Mouse (Mus musculus) forebrain, embryonic 10.5 days (tissue): Measurements from ENCODE around the gene Rnase2b. TPM values are rescaled to one million over a fixed set of nuclear protein-coding genes. Genes with fewer than 3 reads are reported as not detected.
"Not testable (repeated sequence)": the region's sequence is repeated elsewhere in the genome, so short reads cannot be mapped to it uniquely, and the experiment has no call there.

ENCODE experiments used
- DNase-seq: peaks from one replicate; pipeline ENCODE4 v3.0.0-alpha.2; 2017; ENCODE audit warnings: low spot score; ENCODE audit errors: extremely low spot score
- H3K27ac ChIP-seq: fragments of 300-500 bp; sonication (generic); 2 replicates; pipeline ENCODE4 v1.5.1; 2016; ENCODE audit warnings: mild to moderate bottlenecking
- H3K27me3 ChIP-seq: fragments of 300-500 bp; sonication (generic); 2 replicates; pipeline ENCODE4 v1.6.1; 2016; ENCODE audit warnings: mild to moderate bottlenecking; ENCODE audit not compliant: poor library complexity, severe bottlenecking
- H3K36me3 ChIP-seq: fragments of 300-500 bp; sonication (generic); replicated peaks from 2 replicates; pipeline ENCODE4 v1.6.1; 2016; ENCODE audit warnings: mild to moderate bottlenecking, moderate library complexity
- H3K4me1 ChIP-seq: fragments of 300-500 bp; sonication (generic); 2 replicates; pipeline ENCODE4 v1.6.1; 2016
- H3K4me3 ChIP-seq: fragments of 300-500 bp; sonication (generic); 2 replicates; pipeline ENCODE4 v1.5.1; 2016; ENCODE audit warnings: mild to moderate bottlenecking, moderate library complexity
- H3K9me3 ChIP-seq: fragments of 300-500 bp; sonication (generic); 2 replicates; pipeline ENCODE4 v1.6.1; 2016; ENCODE audit warnings: mild to moderate bottlenecking, moderate library complexity
- WGBS: fragments of 180-500 bp; shearing (Covaris S2); methylation state at CpG from one replicate; pipeline ENCODE4 v1.1.7; 2016; 5-methylcytosine and 5-hydroxymethylcytosine counted together
- polyA plus RNA-seq: library from polyadenylated mRNA; unstranded; fragments of >200 nt; fragmentation: Nextera tagmentation; extraction: Ambion mirVana; gene quantifications from 2 replicates; pipeline ENCODE4 v1.2.1, GENCODE M21; 2016

The Rnase2b gene
- not detected in 2 replicates for polyA plus RNA-seq

DNA sequence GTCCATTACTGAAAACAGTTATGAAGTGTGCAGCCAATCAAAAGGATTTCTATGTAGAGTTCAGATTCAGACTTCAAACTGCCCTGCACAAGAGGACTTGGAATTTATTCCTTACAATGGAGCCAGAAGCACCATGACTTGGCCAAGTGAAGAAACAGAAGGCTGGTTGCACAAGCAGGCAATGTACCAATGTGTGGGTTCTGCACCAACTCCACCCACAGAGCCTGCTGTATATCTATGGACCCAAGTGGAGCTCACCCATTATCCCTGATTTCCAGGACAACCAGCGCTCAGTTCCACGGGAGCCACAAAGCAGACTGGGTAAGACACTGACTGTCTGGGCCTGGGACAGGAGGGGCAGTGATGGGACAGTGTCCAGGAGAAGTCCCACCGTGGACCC is at the start of gene Rnase2b:
Gene Rnase2b (plus strand): TSS at position 285 of the 400 bp plus-strand sequence.
- 93% methylated on average over 3 of the region's 3 CpGs for whole genome bisulfite sequencing
- not testable (repeated sequence) for H3K36me3 ChIP-seq, H3K27ac ChIP-seq, H3K9me3 ChIP-seq, H3K4me1 ChIP-seq, DNase-seq, H3K27me3 ChIP-seq, H3K4me3 ChIP-seq

DNA sequence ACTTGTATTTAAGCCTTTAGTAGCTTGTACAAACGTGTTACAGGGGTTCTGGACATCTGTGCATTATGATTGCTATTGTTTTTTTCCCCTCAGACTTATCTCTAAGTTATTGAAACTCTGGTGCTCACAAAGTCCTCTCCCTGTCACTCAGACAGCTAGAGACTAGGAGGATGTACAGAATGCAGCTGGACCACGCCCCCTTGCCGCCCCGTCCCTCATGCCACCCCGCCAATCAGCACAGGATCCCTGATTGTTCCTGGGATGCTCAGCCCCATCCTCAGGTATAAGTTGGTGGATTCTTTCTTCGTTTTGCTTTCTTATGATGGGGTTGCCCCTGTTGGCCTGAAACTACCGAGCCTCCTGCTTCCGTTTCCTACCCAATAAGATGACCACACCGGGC is 48.6 kb upstream of the Rnase2b start:
- H3K9me3 ChIP-seq = no peaks in the 10 kb centered on the region
- 28% methylated on average over 9 of the region's 9 CpGs for WGBS
- no peak overlapping the region; the same call in 1 of the 2 replicates for H3K4me3 ChIP-seq
- H3K27ac ChIP-seq = no peak overlapping the region
- no peak for DNase-seq
- H3K36me3 ChIP-seq = no peaks in the 10 kb centered on the region
- no peaks in the 10 kb centered on the region for H3K27me3 ChIP-seq
- H3K4me1 ChIP-seq = peaks cover 11% of the 10 kb centered on the region; the same call in 1 of the 2 replicates

GRCm38 (mm10) chr14:51113916-51114560 is 48.0 kb upstream of the Rnase2b start, which contains the start of gene Eddm3b:
Eddm3b (plus strand) TSS chr14:51114426.
- H3K4me1 ChIP-seq = peaks cover 11% of the 10 kb centered on the region; the same call in 1 of the 2 replicates
- H3K27me3 ChIP-seq = no peaks in the 10 kb centered on the region
- H3K36me3 ChIP-seq = no peaks in the 10 kb centered on the region
- no peaks in the 10 kb centered on the region for H3K9me3 ChIP-seq
- WGBS = 37% methylated on average over 12 of the region's 12 CpGs
- H3K27ac ChIP-seq = no peak within 1 kb of the TSS
- DNase-seq = no peak
- H3K4me3 ChIP-seq = no peak within 1 kb of the TSS; the same call in 1 of the 2 replicates

DNA sequence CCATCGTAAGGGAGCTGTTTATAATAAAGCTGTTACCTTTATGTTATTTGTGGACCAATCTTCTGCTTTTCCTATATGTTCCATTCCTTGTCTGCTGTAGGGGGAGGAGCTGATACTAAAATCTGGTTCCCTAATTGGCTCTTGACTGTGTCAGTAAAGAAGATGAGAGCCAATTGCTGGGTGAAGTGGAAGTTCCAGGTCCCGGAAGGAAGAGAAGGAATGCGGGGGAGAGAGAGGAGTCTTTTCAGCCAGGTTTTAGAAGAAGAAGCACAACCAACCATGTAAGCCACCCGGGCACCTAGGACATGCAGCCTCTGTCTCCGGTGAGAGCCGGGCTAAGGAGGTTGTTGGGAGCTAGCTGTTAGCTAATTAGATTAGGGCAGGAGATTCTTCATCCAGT is 36.4 kb upstream of the Rnase2b start:
- DNase-seq = no peak
- no peaks in the 10 kb centered on the region for H3K27me3 ChIP-seq
- H3K4me1 ChIP-seq = peaks cover 9% of the 10 kb centered on the region
- H3K4me3 ChIP-seq = no peak overlapping the region
- no peak overlapping the region for H3K27ac ChIP-seq
- no peaks in the 10 kb centered on the region for H3K9me3 ChIP-seq
- 84% methylated on average over 6 of the region's 6 CpGs for WGBS
- no peaks in the 10 kb centered on the region for H3K36me3 ChIP-seq

DNA sequence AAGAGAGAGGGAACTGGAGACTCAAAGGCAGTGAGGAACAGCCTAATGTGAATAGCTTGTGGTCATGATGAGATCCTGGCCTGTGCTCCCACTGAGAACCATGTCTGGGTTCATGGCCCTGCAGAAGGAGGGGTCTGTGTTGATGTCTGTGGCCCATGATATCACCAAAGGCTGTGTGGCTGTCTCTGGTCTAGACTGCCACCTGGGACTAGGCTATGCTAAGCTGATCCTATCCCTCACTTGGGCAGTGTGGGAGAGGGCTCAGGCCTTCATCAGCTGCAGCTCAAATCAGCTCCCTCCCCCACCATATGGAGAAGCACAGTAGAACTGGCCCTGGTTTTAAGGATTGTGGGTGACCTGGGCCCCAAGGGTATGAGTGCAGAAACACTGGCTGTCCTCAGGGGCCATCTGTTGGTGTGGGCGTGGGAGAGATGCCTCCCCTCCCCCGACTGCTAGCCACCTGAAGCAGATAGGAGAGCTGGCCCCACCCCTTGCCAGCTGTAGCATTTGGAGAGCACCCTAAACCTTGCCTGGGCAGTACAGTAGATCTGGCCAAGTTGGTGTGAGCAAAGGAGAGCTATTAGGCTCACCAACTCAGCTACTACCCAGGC is 34.3 kb upstream of the Rnase2b start:
- H3K36me3 ChIP-seq = no peaks in the 10 kb centered on the region
- 71% methylated on average over 2 of the region's 2 CpGs for WGBS
- H3K27ac ChIP-seq = peak overlapping the region; percentile 15; the same call in 1 of the 2 replicates
- H3K27me3 ChIP-seq = no peaks in the 10 kb centered on the region
- no peak for DNase-seq
- H3K4me1 ChIP-seq = peaks cover 4% of the 10 kb centered on the region
- H3K9me3 ChIP-seq = no peaks in the 10 kb centered on the region
- H3K4me3 ChIP-seq = no peak overlapping the region

DNA sequence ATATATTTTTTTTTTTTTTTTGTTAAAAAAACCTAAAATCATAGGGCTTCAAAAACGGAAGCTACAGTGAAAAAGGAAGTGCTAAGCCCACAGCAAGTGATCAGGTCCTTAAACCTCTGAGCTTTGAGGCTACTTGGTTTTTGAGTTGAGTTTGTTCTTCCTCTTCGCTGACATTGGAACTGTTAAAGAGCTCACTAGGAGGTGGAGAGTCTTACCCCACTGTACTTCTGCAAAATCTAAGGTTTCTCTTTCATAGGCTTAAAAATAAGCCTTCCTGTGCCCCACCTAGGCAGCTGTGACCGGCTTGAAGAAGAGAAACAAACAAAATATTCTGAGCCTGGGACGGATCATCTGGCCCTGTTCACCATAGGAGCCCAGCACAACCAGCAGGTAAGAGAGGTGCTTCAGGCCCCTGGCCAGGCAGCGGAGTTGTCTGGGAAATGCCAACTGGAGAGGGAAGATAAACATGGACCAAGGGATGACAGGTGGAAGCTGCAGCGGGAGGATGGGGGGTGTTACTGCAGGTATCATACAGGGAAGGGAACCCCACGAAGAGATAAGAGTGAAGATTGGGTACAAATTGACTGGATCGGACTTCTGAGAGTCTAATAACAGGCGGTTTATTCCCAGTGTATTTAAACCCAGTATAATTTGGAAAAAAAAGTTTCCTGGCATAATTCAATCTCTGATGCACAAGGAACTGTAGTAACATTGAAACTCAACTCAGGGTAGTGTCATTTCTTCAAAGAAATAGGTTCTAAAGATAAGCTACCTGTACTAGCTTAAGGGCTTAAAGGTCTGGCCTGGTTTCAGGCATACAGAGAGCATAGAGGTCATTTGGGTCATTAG is 33.1 kb upstream of the Rnase2b start:
- Histone ChIP-seq H3K36me3 (no peaks in the 10 kb centered on the region), H3K4me3 (no peak overlapping the region), H3K4me1 (no peaks in the 10 kb centered on the region), H3K27me3 (no peaks in the 10 kb centered on the region), H3K9me3 (no peaks in the 10 kb centered on the region), H3K27ac (no peak overlapping the region)
- WGBS = 85% methylated on average over 9 of the region's 9 CpGs
- no peak for DNase-seq

GRCm38 (mm10) chr14:51129624-51129975 is 32.5 kb upstream of the Rnase2b start:
- DNase-seq = no peak
- WGBS = 69% methylated on average over 4 of the region's 4 CpGs
- no peaks in the 10 kb centered on the region for H3K27me3 ChIP-seq
- no peaks in the 10 kb centered on the region for H3K9me3 ChIP-seq
- H3K4me3 ChIP-seq = no peak overlapping the region
- no peaks in the 10 kb centered on the region for H3K36me3 ChIP-seq
- no peaks in the 10 kb centered on the region for H3K4me1 ChIP-seq
- H3K27ac ChIP-seq = no peak overlapping the region

DNA sequence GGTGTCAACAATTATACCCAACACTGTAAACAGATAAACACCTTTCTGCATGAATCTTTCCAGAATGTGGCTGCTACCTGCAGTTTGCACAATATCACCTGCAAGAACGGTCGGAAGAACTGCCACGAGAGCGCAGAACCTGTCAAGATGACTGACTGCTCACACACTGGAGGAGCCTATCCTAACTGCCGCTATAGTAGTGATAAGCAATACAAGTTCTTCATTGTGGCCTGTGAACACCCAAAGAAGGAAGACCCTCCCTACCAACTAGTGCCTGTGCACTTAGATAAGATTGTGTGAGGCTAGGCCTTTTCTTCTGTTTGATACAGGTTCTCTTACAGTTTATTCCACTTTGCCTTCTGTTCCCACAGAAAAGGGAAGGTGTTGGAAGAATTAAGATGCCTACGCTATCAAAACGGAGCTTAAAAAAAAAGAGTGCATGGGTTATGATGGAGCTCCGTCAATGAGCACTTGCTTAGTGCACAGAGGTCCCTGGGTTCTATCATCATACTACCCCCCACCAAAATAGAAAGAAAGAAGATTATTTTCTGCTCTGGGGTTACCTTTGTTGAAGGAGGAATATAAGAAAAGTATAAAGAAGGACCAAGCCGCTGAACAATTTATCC is 31.6 kb upstream of the Rnase2b start:
- no peaks in the 10 kb centered on the region for H3K9me3 ChIP-seq
- WGBS = 91% methylated on average over 9 of the region's 9 CpGs
- H3K27ac ChIP-seq = no peak overlapping the region
- DNase-seq = no peak
- no peaks in the 10 kb centered on the region for H3K36me3 ChIP-seq
- H3K4me3 ChIP-seq = no peak overlapping the region
- H3K4me1 ChIP-seq = no peaks in the 10 kb centered on the region
- no peaks in the 10 kb centered on the region for H3K27me3 ChIP-seq

DNA sequence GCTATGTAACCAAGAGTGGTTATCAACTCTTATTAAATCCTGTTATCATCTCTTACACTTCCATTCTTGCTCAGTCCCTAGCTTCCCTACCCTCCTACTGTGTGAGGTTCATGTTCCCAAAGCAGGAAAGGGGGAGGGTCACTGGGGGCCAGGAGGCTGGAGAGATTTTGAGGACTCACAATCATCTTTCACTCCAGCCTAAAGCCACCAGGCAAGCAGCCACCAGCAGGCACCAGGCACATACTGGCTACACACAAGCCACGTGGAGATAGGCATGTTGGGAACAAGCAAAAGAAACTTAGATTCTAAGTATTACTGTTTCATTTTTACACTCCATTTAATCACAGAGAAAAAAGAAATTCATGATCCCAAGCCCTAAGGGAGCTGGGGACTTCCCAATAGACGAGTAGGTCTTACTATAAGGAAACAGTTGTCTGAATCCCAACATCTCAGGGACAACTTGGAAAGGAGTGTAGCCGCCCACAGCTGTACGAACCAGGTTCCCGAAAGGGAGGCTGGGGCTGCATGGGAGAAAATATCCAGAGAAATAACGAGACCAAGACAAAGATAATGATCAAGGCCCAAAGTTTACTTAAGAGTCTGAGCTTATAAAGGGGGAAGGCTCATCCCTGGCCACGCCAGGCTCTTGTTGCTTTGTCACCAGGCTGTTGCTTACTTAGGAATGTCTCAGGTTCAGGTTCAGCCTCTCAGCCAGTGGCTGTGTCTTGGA is 30.8 kb upstream of the Rnase2b start:
- H3K36me3 ChIP-seq = no peaks in the 10 kb centered on the region
- H3K4me1 ChIP-seq = no peaks in the 10 kb centered on the region
- H3K4me3 ChIP-seq = no peak overlapping the region
- H3K9me3 ChIP-seq = no peaks in the 10 kb centered on the region
- H3K27me3 ChIP-seq = no peaks in the 10 kb centered on the region
- WGBS = 83% methylated on average over 7 of the region's 7 CpGs
- H3K27ac ChIP-seq = no peak overlapping the region
- no peak for DNase-seq

DNA sequence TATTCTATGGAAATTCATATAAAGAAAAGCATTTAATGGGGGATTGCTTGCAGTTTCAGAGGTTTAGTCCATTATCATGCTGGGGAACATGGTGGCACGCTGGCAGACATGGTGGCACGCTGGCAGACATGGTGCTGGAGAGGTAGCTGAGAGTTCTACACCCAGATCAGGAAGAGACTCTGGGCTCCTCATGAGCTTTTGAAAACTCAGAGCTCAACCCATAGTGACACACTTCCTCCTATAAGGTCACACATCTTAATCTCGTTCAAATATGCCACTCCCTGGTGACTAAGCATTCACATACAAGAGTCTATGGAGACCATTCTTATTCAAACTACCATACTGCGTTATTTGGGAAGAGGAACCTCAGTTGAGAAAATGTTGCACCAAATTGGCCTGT is 29.7 kb upstream of the Rnase2b start:
- 93% methylated on average over 4 of the region's 4 CpGs for WGBS
- no peaks in the 10 kb centered on the region for H3K36me3 ChIP-seq
- DNase-seq = no peak
- no peaks in the 10 kb centered on the region for H3K27me3 ChIP-seq
- no peaks in the 10 kb centered on the region for H3K9me3 ChIP-seq
- no peaks in the 10 kb centered on the region for H3K4me1 ChIP-seq
- no peak overlapping the region for H3K27ac ChIP-seq
- no peak overlapping the region for H3K4me3 ChIP-seq

- Histone ChIP-seq H3K36me3 (no peaks in the 10 kb centered on the region), H3K27me3 (no peaks in the 10 kb centered on the region), H3K27ac (no peak overlapping the region), H3K4me1 (no peaks in the 10 kb centered on the region), H3K9me3 (no peaks in the 10 kb centered on the region), H3K4me3 (no peak overlapping the region)
- WGBS = 91% methylated on average over 2 of the region's 2 CpGs
- DNase-seq = no peak
Observed at GRCm38 (mm10) chr14:51140342-51140741, 21.7 kb upstream of the Rnase2b start.

- Histone ChIP-seq H3K27me3 (no peaks in the 10 kb centered on the region), H3K4me1 (peaks cover 8% of the 10 kb centered on the region), H3K27ac (no peak overlapping the region), H3K9me3 (no peaks in the 10 kb centered on the region), H3K4me3 (no peak overlapping the region), H3K36me3 (no peaks in the 10 kb centered on the region)
- no peak for DNase-seq
- 84% methylated on average over 4 of the region's 4 CpGs for WGBS
Observed at GRCm38 (mm10) chr14:51142119-51142518, 19.9 kb upstream of the Rnase2b start.
